ENCODE assay signal across 20 mouse cellular contexts in genomic region chr15:93536191-93536590, GRCm38 (mm10).
"Had no signal": no experiment of that assay in that cellular context is flagged by ENCODE, and none has a peak within 500 bp of the region (broad histone marks: within the 10 kb centered on the region; RNA-seq: fewer than 3 reads in every experiment).

No protein-coding gene starts in this region.

- H3K36me3 ChIP-seq: midbrain, embryonic 10.5 days; midbrain, embryonic 12.5 days; neural tube, embryonic 13.5 days; neural tube, embryonic 15.5 days; stomach, embryonic 15.5 days had no signal

- H3K27ac ChIP-seq: midbrain, embryonic 10.5 days; midbrain, embryonic 12.5 days; neural tube, embryonic 13.5 days; neural tube, embryonic 15.5 days; stomach, embryonic 15.5 days; stomach, postnatal 0 days had no signal

- DNase-seq: lung, adult 18-20 months; lung, embryonic 14.5 days; lung, postnatal 10 days; lung, postnatal 4 days; midbrain, embryonic 14.5 days; retina, postnatal 1 day; right cerebral cortex, adult 18-20 months; right cerebral cortex, postnatal 25 days; right cerebral cortex, postnatal 4 days; thymus, adult 2 months; thymus, postnatal 25 days; thymus, postnatal 4 days had no signal

- H3K4me1 ChIP-seq: midbrain, embryonic 12.5 days had no signal

- ATAC-seq: midbrain, embryonic 16.5 days had no signal

- H3K27me3 ChIP-seq: midbrain, embryonic 12.5 days; neural tube, embryonic 13.5 days; neural tube, embryonic 15.5 days; stomach, embryonic 15.5 days had no signal

- H3K9me3 ChIP-seq: midbrain, embryonic 10.5 days; midbrain, embryonic 12.5 days; neural tube, embryonic 13.5 days; neural tube, embryonic 15.5 days; stomach, embryonic 15.5 days had no signal

- H3K4me2 ChIP-seq: lung, embryonic 14.5 days; midbrain, embryonic 12.5 days; neural tube, embryonic 13.5 days; neural tube, embryonic 15.5 days; stomach, embryonic 15.5 days had no signal

- H3K9ac ChIP-seq: lung, embryonic 14.5 days; midbrain, embryonic 12.5 days; neural tube, embryonic 13.5 days; neural tube, embryonic 15.5 days; stomach, embryonic 15.5 days had no signal

- H3K4me3 ChIP-seq: midbrain, embryonic 10.5 days; midbrain, embryonic 12.5 days; myocyte; neural tube, embryonic 13.5 days; neural tube, embryonic 15.5 days; stomach, embryonic 15.5 days had no signal
